Mouse (Mus musculus): ENCODE data around the gene Larp1b. TPM values are rescaled to one million over a fixed set of nuclear protein-coding genes. Genes with fewer than 3 reads are reported as not detected.
A peak's percentile ranks its signal among the peaks of the same experiment; 100 is the strongest.

Larp1b gene
- polyA plus RNA-seq, 1 experiment from 2014 or later: 3.6 TPM

DNA sequence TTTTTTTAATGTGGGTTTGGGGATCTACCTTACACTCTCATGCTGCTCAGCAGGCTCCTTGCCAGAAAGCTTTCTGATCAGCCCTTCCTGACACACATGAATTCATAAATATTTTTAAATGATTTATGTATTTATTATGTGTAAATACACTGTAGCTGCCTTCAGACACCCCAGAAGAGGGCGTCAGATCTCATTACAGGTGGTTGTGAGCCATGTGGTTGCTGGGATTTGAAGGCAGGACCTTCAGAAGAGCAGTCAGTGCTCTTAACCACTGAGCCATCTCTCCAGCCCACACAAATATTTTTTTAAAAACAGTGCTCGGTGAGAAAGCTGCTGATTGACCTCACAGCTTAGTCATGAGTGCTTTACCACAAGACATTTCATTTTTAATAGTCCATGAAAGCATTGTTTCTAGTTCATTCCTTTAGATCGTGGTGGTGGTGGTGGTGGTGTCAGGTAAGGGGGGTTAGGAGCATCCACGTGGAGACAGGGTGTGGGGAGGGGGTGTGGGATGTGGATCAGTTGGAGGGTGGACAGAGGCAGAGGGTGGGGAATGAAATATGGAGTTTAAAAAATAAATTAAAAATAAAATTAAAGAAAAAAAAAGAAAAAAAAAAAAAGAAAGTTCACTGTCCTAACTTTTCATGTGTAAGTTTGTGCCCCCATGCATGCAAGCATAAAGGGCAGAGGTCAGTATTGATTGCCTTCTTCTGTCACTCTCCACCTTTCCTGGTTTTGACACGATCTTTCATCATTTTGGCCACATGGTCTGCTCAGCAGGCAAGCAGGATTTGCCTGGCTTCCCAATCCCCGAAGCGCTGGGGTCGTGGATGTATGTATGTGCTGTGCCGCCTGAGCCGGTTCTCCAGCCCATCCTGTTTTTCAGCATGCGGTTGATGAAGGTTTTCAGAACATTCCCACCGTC, 81.9 kb downstream of the Larp1b start:
- no peaks in the 10 kb centered on the region for H3K9me3 ChIP-seq (ENCODE audit: control insufficient read depth, low read depth, low read length)
- no peak for ATAC-seq (ENCODE audit: insufficient number of reproducible peaks, insufficient read depth, low FRiP score, low read depth)
- H3K4me1 ChIP-seq (ENCODE audit: control insufficient read depth, insufficient read depth, low read length): no peaks in the 10 kb centered on the region
- no peaks in the 10 kb centered on the region for H3K36me3 ChIP-seq (ENCODE audit: control insufficient read depth, insufficient read depth, low read length)
- no peak overlapping the region for H3K4me2 ChIP-seq (replicated peaks; ENCODE audit: low read depth, low read length)
- no peak overlapping the region for H3K9ac ChIP-seq (replicated peaks; ENCODE audit: low read depth, low read length)
- H3K27me3 ChIP-seq (ENCODE audit: control insufficient read depth, insufficient read depth, low read length): no peaks in the 10 kb centered on the region
- no peak overlapping the region for H3K27ac ChIP-seq (ENCODE audit: low read length)
- 72% methylated on average over 12 of the region's 12 CpGs for WGBS
- H3K4me3 ChIP-seq (ENCODE audit: low read depth, low read length): no peak overlapping the region

DNA sequence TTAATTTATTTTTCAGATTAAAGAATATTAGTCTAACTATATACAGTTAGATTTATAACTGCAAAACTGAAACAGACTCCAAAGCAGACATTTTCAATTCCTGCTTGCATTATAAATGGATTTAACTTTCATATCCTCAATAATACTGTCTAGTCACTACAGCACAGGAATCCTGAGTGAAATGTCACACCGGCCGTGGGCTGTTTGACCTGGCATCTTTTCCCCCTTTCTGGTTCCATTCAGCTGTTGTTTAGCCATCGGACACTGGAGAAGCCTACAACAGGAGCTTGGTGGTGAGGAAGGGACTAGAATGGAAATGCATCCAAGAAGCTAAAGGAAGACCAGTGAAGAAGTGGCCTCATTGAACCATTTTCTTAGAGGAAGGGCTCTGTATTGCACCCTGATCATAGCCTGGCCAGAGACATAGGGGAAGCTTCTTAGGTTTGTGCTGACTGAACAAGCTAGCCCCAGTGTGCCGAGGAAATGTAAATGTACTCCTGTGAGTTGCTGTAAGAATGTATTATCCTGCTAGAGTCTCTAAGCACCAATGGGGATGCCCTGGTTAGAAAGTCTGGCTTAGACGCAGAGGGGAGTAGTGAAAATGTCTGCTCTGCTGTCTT, 88.8 kb downstream of the Larp1b start:
- Histone ChIP-seq H3K9me3 (ENCODE audit: control insufficient read depth, low read depth, low read length) (no peaks in the 10 kb centered on the region), H3K9ac (replicated peaks; ENCODE audit: low read depth, low read length) (no peak overlapping the region), H3K4me2 (replicated peaks; ENCODE audit: low read depth, low read length) (no peak overlapping the region), H3K27ac (ENCODE audit: low read length) (no peak overlapping the region), H3K36me3 (ENCODE audit: control insufficient read depth, insufficient read depth, low read length) (no peaks in the 10 kb centered on the region), H3K4me1 (ENCODE audit: control insufficient read depth, insufficient read depth, low read length) (no peaks in the 10 kb centered on the region), H3K4me3 (ENCODE audit: low read depth, low read length) (no peak overlapping the region), H3K27me3 (ENCODE audit: control insufficient read depth, insufficient read depth, low read length) (no peaks in the 10 kb centered on the region)
- 72% methylated on average over 5 of the region's 5 CpGs for WGBS
- no peak for ATAC-seq (ENCODE audit: insufficient number of reproducible peaks, insufficient read depth, low FRiP score, low read depth)

DNA sequence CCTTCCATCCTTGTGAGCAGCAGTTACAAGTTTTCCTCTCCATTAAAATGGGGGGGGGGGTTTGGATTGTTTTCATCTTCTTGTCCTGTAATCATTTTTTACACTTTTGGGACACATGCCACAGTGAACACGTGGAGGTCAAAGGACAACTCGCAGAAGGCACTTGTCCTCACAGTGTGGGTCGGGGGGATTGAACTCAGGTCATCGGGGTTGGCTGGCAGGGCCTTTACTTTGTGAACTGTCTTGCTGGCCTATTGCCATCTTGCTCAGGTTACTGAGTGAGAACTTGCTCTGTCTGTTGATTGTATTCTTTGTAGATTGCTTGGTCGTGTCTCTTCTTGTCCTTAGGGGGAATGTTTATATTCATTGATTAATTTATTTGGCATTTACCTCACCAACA, 91.6 kb downstream of the Larp1b start:
- WGBS: 55% methylated on average over 5 of the region's 5 CpGs
- H3K27ac ChIP-seq (ENCODE audit: low read length): no peak overlapping the region
- no peaks in the 10 kb centered on the region for H3K9me3 ChIP-seq (ENCODE audit: control insufficient read depth, low read depth, low read length)
- ATAC-seq (ENCODE audit: insufficient number of reproducible peaks, insufficient read depth, low FRiP score, low read depth): no peak
- H3K4me1 ChIP-seq (ENCODE audit: control insufficient read depth, insufficient read depth, low read length): peaks cover 3% of the 10 kb centered on the region; the same call in 1 of the 2 replicates
- no peaks in the 10 kb centered on the region for H3K36me3 ChIP-seq (ENCODE audit: control insufficient read depth, insufficient read depth, low read length)
- H3K4me3 ChIP-seq (ENCODE audit: low read depth, low read length): no peak overlapping the region
- H3K4me2 ChIP-seq (replicated peaks; ENCODE audit: low read depth, low read length): no peak overlapping the region
- H3K27me3 ChIP-seq (ENCODE audit: control insufficient read depth, insufficient read depth, low read length): no peaks in the 10 kb centered on the region
- no peak overlapping the region for H3K9ac ChIP-seq (replicated peaks; ENCODE audit: low read depth, low read length)

DNA sequence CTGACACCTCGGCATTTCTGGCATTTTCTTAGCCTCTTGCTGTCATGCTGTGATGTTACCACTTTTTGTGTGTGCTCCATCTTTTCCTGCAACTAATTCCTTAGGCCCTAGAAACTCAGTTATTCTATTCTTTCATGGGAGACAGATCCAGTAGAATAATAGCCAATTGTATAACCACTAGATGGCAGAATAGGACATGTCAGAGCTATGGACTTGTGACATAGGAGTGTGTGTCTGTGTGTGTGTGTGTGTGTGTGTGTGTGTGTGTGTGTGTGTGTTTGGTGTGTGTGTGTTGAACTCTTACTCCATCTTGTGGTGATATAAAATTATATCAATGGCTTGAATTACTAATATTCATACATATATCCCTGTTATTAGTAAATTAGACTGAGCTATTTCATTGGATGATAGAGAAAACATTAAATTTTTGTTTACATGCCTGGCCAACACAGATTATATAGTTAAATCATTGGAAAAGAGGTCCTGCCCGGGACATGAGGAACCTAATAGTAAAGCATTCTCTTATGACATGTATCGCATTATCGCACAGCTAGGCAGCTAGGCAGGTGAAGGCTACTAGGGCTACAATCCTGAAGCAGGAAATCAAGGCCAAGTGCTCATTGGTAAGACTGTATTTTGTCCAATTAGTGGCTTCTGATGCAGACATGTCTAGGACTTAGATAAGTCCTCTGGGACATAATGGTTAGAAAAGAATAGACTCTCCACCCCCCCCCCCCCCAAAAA, 92.7 kb downstream of the Larp1b start:
- no peaks in the 10 kb centered on the region for H3K9me3 ChIP-seq (ENCODE audit: control insufficient read depth, low read depth, low read length)
- no peak for ATAC-seq (ENCODE audit: insufficient number of reproducible peaks, insufficient read depth, low FRiP score, low read depth)
- H3K27ac ChIP-seq (ENCODE audit: low read length): no peak overlapping the region
- no peak overlapping the region for H3K4me3 ChIP-seq (ENCODE audit: low read depth, low read length)
- no peak overlapping the region for H3K4me2 ChIP-seq (replicated peaks; ENCODE audit: low read depth, low read length)
- H3K36me3 ChIP-seq (ENCODE audit: control insufficient read depth, insufficient read depth, low read length): no peaks in the 10 kb centered on the region
- H3K9ac ChIP-seq (replicated peaks; ENCODE audit: low read depth, low read length): no peak overlapping the region
- WGBS: 75% methylated on average over 4 of the region's 4 CpGs
- H3K27me3 ChIP-seq (ENCODE audit: control insufficient read depth, insufficient read depth, low read length): no peaks in the 10 kb centered on the region
- H3K4me1 ChIP-seq (ENCODE audit: control insufficient read depth, insufficient read depth, low read length): peaks cover 3% of the 10 kb centered on the region; the same call in 1 of the 2 replicates

DNA sequence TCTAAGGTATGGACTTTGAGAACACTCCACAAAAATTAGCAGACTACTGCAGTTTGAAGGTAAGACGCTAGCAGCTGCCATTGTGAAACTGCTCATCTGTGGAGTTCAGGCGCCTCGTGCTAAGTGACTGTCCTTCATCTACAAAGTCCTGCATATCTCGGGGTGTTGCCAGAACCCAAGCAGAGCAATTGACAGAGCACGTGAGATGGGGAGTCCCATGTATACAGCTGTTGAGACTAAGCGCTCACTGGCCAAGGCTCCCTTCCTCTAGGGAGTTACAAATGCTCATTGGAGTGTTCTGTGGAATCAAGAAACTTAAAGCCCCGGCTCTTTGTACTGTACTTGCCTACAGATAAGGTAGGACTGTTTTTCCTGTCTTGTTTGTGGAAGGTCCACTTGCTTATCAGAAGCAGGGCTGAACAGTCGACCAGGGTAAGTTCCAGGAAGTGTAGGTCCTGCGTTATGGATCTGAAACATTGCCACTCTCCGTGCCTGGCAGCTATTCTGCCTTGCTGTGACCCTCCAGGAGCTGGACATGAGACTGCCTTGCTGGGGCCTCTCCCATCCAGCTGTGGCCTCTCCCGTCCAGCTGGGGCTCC, 94.2 kb downstream of the Larp1b start:
- 60% methylated on average over 11 of the region's 11 CpGs for WGBS
- Histone ChIP-seq H3K9ac (replicated peaks; ENCODE audit: low read depth, low read length) (no peak overlapping the region), H3K9me3 (ENCODE audit: control insufficient read depth, low read depth, low read length) (no peaks in the 10 kb centered on the region), H3K4me3 (ENCODE audit: low read depth, low read length) (no peak overlapping the region), H3K36me3 (ENCODE audit: control insufficient read depth, insufficient read depth, low read length) (no peaks in the 10 kb centered on the region), H3K4me2 (replicated peaks; ENCODE audit: low read depth, low read length) (no peak overlapping the region), H3K4me1 (ENCODE audit: control insufficient read depth, insufficient read depth, low read length) (peaks cover 3% of the 10 kb centered on the region; the same call in 1 of the 2 replicates), H3K27ac (ENCODE audit: low read length) (no peak overlapping the region), H3K27me3 (ENCODE audit: control insufficient read depth, insufficient read depth, low read length) (no peaks in the 10 kb centered on the region)
- peak; percentile 57 for ATAC-seq (ENCODE audit: insufficient number of reproducible peaks, insufficient read depth, low FRiP score, low read depth)

DNA sequence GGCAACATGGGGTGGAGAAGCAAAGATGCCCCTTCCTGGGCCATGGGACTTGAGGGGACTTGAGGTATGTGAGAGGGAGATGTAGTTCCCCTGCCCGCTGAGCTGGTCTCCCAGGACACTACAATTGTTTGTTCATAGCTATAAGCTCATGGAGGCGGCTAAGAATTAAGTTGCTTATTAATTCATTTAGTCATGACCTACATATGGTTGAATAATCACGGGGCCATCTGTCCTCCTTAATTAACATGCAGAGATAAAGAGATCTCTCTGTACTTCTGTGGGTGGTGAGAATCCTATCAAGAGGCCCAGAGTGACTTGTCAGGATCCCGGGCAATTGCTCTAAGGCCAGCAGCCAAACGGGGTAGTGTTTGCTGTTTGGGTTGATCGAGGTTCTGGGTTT, 98.2 kb downstream of the Larp1b start:
- WGBS: 84% methylated on average over 6 of the region's 6 CpGs
- Histone ChIP-seq H3K36me3 (ENCODE audit: control insufficient read depth, insufficient read depth, low read length) (no peaks in the 10 kb centered on the region), H3K4me1 (ENCODE audit: control insufficient read depth, insufficient read depth, low read length) (peaks cover 3% of the 10 kb centered on the region; the same call in 1 of the 2 replicates), H3K9ac (replicated peaks; ENCODE audit: low read depth, low read length) (no peak overlapping the region), H3K27me3 (ENCODE audit: control insufficient read depth, insufficient read depth, low read length) (no peaks in the 10 kb centered on the region), H3K27ac (ENCODE audit: low read length) (no peak overlapping the region), H3K4me3 (ENCODE audit: low read depth, low read length) (no peak overlapping the region), H3K4me2 (replicated peaks; ENCODE audit: low read depth, low read length) (no peak overlapping the region), H3K9me3 (ENCODE audit: control insufficient read depth, low read depth, low read length) (no peaks in the 10 kb centered on the region)
- ATAC-seq (ENCODE audit: insufficient number of reproducible peaks, insufficient read depth, low FRiP score, low read depth): no peak

DNA sequence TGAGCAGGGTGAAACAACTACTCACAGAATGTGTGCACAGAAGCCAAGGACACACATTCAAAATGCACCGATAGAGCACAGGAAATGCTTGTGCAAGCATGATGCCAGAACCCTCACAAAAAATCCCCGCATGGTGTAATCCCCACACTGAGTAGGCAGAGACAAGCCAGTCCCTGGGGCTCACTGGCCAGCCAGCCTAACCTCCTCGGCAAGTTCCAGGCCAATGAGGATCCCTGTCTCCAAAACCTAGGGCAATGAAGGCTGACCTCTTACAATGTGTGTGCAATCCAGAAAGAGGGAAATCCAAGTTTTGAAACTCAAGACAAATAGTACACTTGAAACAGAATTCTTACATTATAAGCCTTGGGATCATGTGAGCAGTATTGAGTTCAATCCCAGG, 103.7 kb downstream of the Larp1b start:
- Histone ChIP-seq H3K9ac (replicated peaks; ENCODE audit: low read depth, low read length) (no peak overlapping the region), H3K4me2 (replicated peaks; ENCODE audit: low read depth, low read length) (no peak overlapping the region), H3K27me3 (ENCODE audit: control insufficient read depth, insufficient read depth, low read length) (no peaks in the 10 kb centered on the region), H3K4me1 (ENCODE audit: control insufficient read depth, insufficient read depth, low read length) (no peaks in the 10 kb centered on the region), H3K36me3 (ENCODE audit: control insufficient read depth, insufficient read depth, low read length) (no peaks in the 10 kb centered on the region), H3K4me3 (ENCODE audit: low read depth, low read length) (no peak overlapping the region), H3K9me3 (ENCODE audit: control insufficient read depth, low read depth, low read length) (no peaks in the 10 kb centered on the region), H3K27ac (ENCODE audit: low read length) (no peak overlapping the region)
- ATAC-seq (ENCODE audit: insufficient number of reproducible peaks, insufficient read depth, low FRiP score, low read depth): no peak
- WGBS: 91% methylated on average over 3 of the region's 3 CpGs

DNA sequence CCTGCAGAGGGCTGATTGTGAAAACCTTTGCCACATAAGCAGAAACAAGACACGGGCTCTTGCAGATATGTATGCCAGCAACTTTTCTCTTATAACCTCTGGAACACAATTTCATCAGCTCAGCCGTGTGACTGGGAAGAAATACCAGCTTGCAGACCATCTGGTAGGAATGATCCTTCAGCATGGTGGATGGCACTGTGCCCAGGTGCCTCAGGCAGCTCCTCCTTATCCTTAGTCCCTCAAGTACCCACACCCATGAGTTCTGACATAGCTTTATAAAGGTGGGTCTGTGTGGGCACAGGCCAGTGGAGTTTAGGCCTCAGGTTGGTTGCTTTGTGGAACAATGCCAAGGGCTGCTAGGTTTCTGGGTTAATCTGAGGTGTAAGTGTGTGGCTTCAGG, 108.8 kb downstream of the Larp1b start:
- ATAC-seq (ENCODE audit: insufficient number of reproducible peaks, insufficient read depth, low FRiP score, low read depth): no peak
- no peak overlapping the region for H3K9ac ChIP-seq (replicated peaks; ENCODE audit: low read depth, low read length)
- 74% methylated on average over 2 of the region's 2 CpGs for WGBS
- no peaks in the 10 kb centered on the region for H3K4me1 ChIP-seq (ENCODE audit: control insufficient read depth, insufficient read depth, low read length)
- H3K4me2 ChIP-seq (replicated peaks; ENCODE audit: low read depth, low read length): no peak overlapping the region
- no peak overlapping the region for H3K27ac ChIP-seq (ENCODE audit: low read length)
- H3K9me3 ChIP-seq (ENCODE audit: control insufficient read depth, low read depth, low read length): no peaks in the 10 kb centered on the region
- no peaks in the 10 kb centered on the region for H3K36me3 ChIP-seq (ENCODE audit: control insufficient read depth, insufficient read depth, low read length)
- H3K4me3 ChIP-seq (ENCODE audit: low read depth, low read length): no peak overlapping the region
- no peaks in the 10 kb centered on the region for H3K27me3 ChIP-seq (ENCODE audit: control insufficient read depth, insufficient read depth, low read length)
